Mouse (Mus musculus) embryonic facial prominence, embryonic 13.5 days (tissue): ENCODE data around the gene Gpr142. TPM values are rescaled to one million over a fixed set of nuclear protein-coding genes. Genes with fewer than 3 reads are reported as not detected.
A peak's percentile ranks its signal among the peaks of the same experiment; 100 is the strongest.

Source experiments
- ATAC-seq: fragments of 200-750 bp; cut with Nextera tagmentation; 2 replicates; pipeline ENCODE4 v1.8.0; 2017; ENCODE audit warnings: low read depth; ENCODE audit not compliant: insufficient number of reproducible peaks, insufficient read depth, low FRiP score, low TSS enrichment
- H3K27ac ChIP-seq: fragments of 300-500 bp; sonication (generic); 2 replicates; pipeline ENCODE4 v1.5.1; 2015; ENCODE audit warnings: moderate library complexity, mild to moderate bottlenecking, inconsistent platforms
- H3K27me3 ChIP-seq: fragments of 300-500 bp; sonication (generic); 2 replicates; pipeline ENCODE4 v1.6.1; 2015; ENCODE audit warnings: mild to moderate bottlenecking, inconsistent platforms
- H3K36me3 ChIP-seq: fragments of 300-500 bp; sonication (generic); 2 replicates; pipeline ENCODE4 v1.6.1; 2015; ENCODE audit warnings: mild to moderate bottlenecking, inconsistent platforms
- H3K4me1 ChIP-seq: fragments of 300-500 bp; sonication (generic); 2 replicates; pipeline ENCODE4 v1.6.1; 2015; ENCODE audit warnings: inconsistent platforms
- H3K4me2 ChIP-seq: fragments of 300-500 bp; sonication (generic); 2 replicates; pipeline ENCODE4 v1.6.1; 2015; ENCODE audit warnings: moderate library complexity, mild to moderate bottlenecking, inconsistent platforms
- H3K4me3 ChIP-seq: fragments of 300-500 bp; sonication (generic); 2 replicates; pipeline ENCODE4 v1.5.1; 2015; ENCODE audit warnings: mild to moderate bottlenecking, inconsistent platforms
- H3K9ac ChIP-seq: fragments of 300-500 bp; sonication (generic); 2 replicates; pipeline ENCODE4 v1.6.1; 2015; ENCODE audit warnings: mild to moderate bottlenecking, inconsistent platforms
- H3K9me3 ChIP-seq: fragments of 300-500 bp; sonication (generic); 2 replicates; pipeline ENCODE4 v1.6.1; 2016; ENCODE audit warnings: inconsistent platforms
- WGBS: fragments of 180-500 bp; shearing (Covaris S2); methylation state at CpG from one replicate; pipeline ENCODE4 v1.1.7; 2015; ENCODE audit warnings: mixed read lengths; 5-methylcytosine and 5-hydroxymethylcytosine counted together
- polyA plus RNA-seq: library from polyadenylated mRNA; unstranded; fragments of >200 nt; fragmentation: Nextera tagmentation; extraction: Ambion mirVana; gene quantifications from 2 replicates; pipeline ENCODE4 v1.2.1, GENCODE M21; 2015

The Gpr142 gene
- polyA plus RNA-seq, 1 experiment from 2014 or later: not detected

DNA sequence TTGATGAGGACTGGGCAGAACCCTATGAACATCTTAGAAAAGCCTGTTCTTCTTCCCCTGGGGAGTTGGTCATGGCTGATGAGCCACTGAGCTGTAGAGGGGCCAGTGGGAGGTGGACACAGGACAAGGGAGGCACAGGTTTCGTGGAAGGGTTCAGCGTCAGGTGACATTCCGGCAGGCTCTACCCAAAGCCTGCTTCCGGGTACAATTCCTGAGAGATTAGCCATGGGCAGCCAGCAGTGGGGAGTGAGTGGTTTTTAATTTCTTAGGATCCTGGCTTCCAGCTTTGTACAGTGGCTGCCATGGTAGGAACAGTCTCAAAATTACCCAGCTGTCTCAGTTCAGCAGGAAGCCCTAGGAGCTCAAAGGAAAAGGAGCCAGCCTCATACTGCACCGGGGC lies 48.3 kb downstream of the Gpr142 start:
- no peaks in the 10 kb centered on the region for H3K9me3 ChIP-seq
- no peaks in the 10 kb centered on the region for H3K36me3 ChIP-seq
- peaks cover 37% of the 10 kb centered on the region for H3K4me1 ChIP-seq
- ATAC-seq: no peak
- H3K9ac ChIP-seq: no peak overlapping the region
- no peak overlapping the region for H3K4me2 ChIP-seq
- H3K27me3 ChIP-seq: no peaks in the 10 kb centered on the region; the same call in 1 of the 2 replicates
- no peak overlapping the region for H3K4me3 ChIP-seq
- H3K27ac ChIP-seq: peak overlapping the region; percentile 39; the same call in 1 of the 2 replicates
- 57% methylated on average over 5 of the region's 5 CpGs for WGBS

DNA sequence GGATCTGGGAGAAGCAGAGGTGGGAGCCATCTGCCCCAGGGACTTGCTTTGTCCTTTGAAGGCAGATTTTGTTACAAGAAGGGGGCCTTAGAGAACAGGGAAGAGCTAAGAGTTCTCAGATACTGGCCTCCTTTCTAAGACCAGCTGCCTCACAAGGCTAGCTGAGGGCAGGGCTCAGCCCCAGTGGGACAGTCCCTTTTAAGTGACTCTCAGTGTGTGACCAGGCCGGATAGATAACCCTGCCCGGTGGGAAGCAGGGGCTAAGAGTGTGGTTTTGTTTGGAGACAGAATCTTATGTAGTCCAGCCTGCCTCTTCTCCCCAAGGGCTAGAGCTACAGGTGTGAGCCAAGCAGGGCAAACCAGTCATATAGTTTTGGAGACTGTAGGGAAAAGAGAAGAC lies 50.8 kb downstream of the Gpr142 start:
- no peak overlapping the region for H3K4me3 ChIP-seq
- ATAC-seq: no peak
- H3K27me3 ChIP-seq: no peaks in the 10 kb centered on the region; the same call in 1 of the 2 replicates
- no peaks in the 10 kb centered on the region for H3K36me3 ChIP-seq
- 0 out of 2 replicates have a peak overlapping the region, but pooled peaks have one; percentile 33 for H3K27ac ChIP-seq
- peaks cover 41% of the 10 kb centered on the region for H3K4me1 ChIP-seq
- no peak overlapping the region; the same call in 1 of the 2 replicates for H3K9ac ChIP-seq
- no peaks in the 10 kb centered on the region for H3K9me3 ChIP-seq
- WGBS: 7% methylated on average over 2 of the region's 2 CpGs
- H3K4me2 ChIP-seq: peak overlapping the region; percentile 97

DNA sequence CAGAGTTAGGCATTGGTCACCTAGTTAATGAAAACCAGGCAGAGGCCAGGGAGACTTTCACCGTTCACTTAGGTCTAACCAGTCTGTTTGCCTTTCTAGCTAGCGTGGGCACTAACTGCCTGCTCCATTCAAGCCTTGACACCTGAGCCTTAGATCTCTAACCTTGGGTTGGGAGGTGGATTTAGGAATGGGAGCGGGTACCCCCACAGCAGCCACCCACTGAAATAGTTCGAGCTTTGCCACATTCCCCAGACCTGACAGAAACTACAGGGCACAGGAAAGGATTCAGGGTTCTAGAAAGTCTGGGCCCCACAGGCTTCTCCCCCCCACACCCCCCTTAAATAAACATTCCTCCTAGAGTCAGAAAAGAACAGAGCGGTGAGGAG lies 51.3 kb downstream of the Gpr142 start:
- Histone ChIP-seq H3K27ac (0 out of 2 replicates have a peak overlapping the region, but pooled peaks have one; percentile 33), H3K27me3 (no peaks in the 10 kb centered on the region; the same call in 1 of the 2 replicates), H3K4me1 (peaks cover 44% of the 10 kb centered on the region), H3K36me3 (no peaks in the 10 kb centered on the region), H3K4me2 (peak overlapping the region; percentile 97), H3K4me3 (peak overlapping the region; percentile 75), H3K9ac (peak overlapping the region; percentile 91), H3K9me3 (no peaks in the 10 kb centered on the region)
- WGBS: 14% methylated on average over 5 of the region's 5 CpGs
- ATAC-seq: no peak

DNA sequence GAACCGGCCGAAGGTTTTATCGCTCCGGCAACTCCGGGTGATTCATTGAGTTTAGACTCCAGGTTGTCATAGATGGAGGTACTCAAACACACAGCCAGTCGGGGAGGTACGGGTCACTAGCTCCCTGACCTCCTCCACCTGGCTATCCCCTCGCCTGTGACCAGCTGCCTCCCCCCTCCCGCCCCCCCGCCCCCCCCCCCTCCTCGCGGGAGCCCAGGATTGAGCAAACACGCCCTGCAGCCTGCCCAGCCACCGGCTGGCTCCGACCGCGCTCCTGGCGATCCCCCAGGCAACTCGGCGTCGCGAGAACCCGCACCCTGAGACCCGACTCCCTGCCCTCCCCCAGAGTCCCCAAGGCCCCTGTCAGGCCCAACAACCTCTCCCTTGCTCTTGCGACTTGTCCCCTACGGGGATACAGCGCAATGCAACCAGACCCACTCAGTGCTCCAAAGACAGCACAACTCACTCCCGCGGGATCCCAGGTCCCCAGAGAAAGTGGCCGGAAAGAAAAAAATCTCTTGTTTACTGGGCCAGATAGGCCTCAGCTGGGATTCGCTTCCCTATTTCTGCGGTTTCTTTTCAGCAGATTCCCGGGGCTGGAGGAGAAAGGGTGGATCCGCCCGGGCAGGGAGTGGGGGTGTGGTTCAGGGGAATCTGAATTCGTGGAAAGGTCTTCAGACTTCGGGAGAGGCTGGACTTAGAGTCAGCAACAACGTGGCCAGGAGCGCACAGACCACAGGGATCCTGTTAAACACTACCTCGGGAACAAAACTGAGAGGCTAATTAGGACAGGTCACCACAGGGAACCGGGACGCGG lies 51.9 kb downstream of the Gpr142 start, which contains the start of gene Gprc5c:
Gene Gprc5c, plus strand, starts transcription at position 701 of the 817 bp plus-strand sequence.
- H3K9me3 ChIP-seq: no peaks in the 10 kb centered on the region
- under 1% methylated on average over 38 of the region's 43 CpGs for WGBS
- peak within 1 kb of the TSS; percentile 91 for H3K9ac ChIP-seq
- H3K4me3 ChIP-seq: peak within 1 kb of the TSS; percentile 75
- peak within 1 kb of the TSS; percentile 94 for H3K27ac ChIP-seq
- ATAC-seq: no peak
- H3K4me1 ChIP-seq: peaks cover 44% of the 10 kb centered on the region
- H3K4me2 ChIP-seq: peak within 1 kb of the TSS; percentile 97
- H3K27me3 ChIP-seq: no peaks in the 10 kb centered on the region; the same call in 1 of the 2 replicates
- H3K36me3 ChIP-seq: no peaks in the 10 kb centered on the region

DNA sequence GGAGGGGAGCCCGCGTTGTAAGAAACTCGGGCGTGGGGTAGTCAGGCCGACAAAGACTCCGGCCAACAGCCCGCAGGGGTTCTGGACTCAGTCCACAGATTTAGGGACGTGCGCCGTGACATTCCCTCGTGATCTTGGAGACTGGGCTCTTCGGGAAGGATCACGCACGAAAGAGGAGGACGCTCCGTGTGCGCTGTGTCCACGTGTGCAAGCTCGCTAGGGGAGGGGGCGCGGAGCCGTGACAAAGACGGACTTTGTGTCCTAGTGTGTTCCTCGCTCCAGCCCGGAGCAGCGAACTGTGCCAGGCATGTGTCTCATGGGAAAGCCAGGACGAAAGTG lies 52.5 kb downstream of the Gpr142 start:
- H3K9me3 ChIP-seq: no peaks in the 10 kb centered on the region
- peaks cover 44% of the 10 kb centered on the region for H3K4me1 ChIP-seq
- WGBS: 0% methylated on average over 27 of the region's 27 CpGs
- no peaks in the 10 kb centered on the region for H3K36me3 ChIP-seq
- no peaks in the 10 kb centered on the region; the same call in 1 of the 2 replicates for H3K27me3 ChIP-seq
- peak overlapping the region; percentile 94 for H3K27ac ChIP-seq
- H3K9ac ChIP-seq: peak overlapping the region; percentile 91
- peak; percentile 3; the same call in 1 of the 2 replicates for ATAC-seq
- peak overlapping the region; percentile 97 for H3K4me2 ChIP-seq
- peak overlapping the region; percentile 75 for H3K4me3 ChIP-seq

DNA sequence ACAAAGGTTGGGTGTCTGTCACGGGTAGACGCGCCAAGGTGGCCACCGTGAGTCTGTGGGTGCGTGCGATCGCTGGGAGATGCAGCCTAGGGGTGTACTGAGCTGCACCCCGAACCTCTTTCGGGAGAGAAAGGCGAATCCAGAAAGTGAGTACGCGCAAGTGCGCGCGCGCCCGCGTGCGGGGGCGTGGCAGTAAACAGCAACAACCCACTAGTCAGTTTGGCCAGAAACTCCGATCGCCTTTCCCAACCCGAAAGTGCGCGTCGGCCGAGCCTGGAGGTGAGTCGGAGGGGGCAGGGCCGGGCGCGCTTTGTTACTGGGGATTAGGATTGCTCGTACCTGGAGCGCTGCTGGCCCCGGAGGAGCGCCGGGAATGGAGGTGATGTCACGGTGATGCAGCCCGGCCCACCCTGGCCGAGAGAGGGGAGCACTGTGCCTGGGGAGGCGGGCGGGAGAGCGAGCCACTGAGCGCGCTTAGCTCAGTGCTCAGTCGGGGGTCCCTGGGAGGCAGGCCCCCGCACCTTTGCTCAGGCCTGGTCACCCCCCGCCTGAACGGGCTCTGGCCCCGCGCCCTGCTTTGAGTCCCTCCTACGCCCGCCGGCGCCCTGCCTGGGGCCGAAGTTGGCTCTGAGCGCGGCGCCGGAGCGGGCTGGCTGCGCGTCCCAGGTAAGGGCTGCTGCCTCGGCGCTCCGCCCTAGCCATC lies 53.0 kb downstream of the Gpr142 start:
- Histone ChIP-seq H3K4me3 (peak overlapping the region; percentile 75), H3K9me3 (no peaks in the 10 kb centered on the region), H3K27me3 (no peaks in the 10 kb centered on the region; the same call in 1 of the 2 replicates), H3K4me1 (peaks cover 44% of the 10 kb centered on the region), H3K36me3 (no peaks in the 10 kb centered on the region), H3K9ac (peak overlapping the region; percentile 91), H3K4me2 (peak overlapping the region; percentile 97), H3K27ac (peak overlapping the region; percentile 94)
- peak; percentile 65 for ATAC-seq
- WGBS: under 1% methylated on average over 63 of the region's 65 CpGs

DNA sequence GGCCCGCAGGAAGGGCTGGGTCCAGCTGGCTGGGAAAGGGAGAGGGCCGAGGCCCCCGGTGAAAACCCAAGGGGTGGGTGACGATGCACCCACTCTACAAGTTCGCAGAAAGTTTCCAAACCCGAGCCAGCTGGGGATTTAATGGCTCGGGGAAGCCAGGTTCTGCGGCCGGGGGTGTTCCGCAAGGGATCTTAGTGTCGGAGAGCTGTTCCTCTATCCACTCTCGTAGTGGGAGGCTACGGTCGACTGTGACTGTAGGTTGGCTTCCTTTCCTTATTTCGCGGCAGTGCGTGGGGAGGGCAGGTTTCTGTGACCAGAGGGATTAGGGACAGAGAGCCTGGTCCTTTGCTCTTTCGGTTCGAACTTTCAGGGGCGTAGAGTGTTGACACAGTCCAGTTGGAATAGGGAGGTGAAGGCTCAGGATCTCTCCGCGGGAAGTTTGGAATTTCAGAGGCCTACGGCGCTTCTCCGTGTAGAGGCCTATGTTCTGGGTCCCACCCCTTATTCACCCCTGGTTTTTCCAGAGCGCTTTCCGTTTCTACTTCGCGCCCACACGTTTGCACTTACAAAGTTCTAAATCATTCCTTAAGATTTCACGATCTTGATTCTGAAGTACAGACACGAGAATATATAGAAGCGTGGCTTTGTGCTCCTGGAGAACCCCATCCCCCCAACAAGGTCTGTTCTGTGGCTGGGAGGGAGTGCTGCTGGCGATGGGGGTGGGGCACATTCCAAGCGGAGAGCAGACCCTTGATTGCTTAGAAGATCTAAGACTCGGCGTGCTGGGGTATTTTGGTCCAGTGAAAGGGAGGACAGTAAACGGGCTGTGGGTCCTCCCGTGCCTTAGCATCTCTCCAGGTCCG lies 53.8 kb downstream of the Gpr142 start:
- H3K9ac ChIP-seq: peak overlapping the region; percentile 91
- H3K27ac ChIP-seq: peak overlapping the region; percentile 94
- peak overlapping the region; percentile 75 for H3K4me3 ChIP-seq
- under 1% methylated on average over 40 of the region's 40 CpGs for WGBS
- peaks cover 38% of the 10 kb centered on the region for H3K4me1 ChIP-seq
- H3K4me2 ChIP-seq: peak overlapping the region; percentile 97
- no peaks in the 10 kb centered on the region for H3K9me3 ChIP-seq
- ATAC-seq: no peak
- no peaks in the 10 kb centered on the region; the same call in 1 of the 2 replicates for H3K27me3 ChIP-seq
- H3K36me3 ChIP-seq: no peaks in the 10 kb centered on the region

DNA sequence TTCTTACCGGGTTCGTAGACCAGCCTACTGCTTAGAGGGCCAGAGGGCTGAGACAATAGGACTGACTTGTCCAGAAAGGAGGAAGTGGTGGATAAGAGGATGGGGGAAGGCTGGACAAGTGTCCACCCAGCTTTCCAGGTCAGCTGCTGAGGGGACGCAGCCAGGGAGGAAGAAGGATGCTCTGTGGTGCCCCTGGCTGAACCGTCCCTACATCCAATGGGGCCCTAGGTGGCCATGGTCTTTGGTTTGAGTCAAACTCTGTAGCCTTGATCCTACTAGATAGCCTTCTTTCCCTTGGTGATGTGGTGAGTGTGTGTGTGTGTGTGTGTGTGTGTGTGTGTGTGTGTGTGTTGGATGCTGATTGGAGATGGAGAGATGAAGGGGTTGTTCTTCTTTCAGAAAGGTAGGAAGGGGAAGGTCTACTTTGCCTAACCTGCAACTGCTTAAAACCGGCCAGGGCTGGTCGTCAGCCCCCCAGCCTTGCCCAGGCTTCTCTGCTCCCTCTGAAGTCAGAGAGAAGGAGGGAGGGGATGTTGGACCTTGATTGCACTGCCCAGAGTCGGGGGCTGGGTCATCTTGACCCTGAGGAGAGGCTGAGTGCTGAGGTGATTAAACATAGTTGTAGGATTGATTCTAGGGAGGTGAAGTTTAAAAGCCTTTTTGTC lies 54.6 kb downstream of the Gpr142 start:
- Histone ChIP-seq H3K4me3 (peak overlapping the region; percentile 75), H3K4me1 (peaks cover 38% of the 10 kb centered on the region), H3K27me3 (no peaks in the 10 kb centered on the region; the same call in 1 of the 2 replicates), H3K36me3 (no peaks in the 10 kb centered on the region), H3K4me2 (peak overlapping the region; percentile 97), H3K27ac (peak overlapping the region; percentile 94), H3K9me3 (no peaks in the 10 kb centered on the region), H3K9ac (peak overlapping the region; percentile 91)
- 6% methylated on average over 7 of the region's 7 CpGs for WGBS
- no peak for ATAC-seq

DNA sequence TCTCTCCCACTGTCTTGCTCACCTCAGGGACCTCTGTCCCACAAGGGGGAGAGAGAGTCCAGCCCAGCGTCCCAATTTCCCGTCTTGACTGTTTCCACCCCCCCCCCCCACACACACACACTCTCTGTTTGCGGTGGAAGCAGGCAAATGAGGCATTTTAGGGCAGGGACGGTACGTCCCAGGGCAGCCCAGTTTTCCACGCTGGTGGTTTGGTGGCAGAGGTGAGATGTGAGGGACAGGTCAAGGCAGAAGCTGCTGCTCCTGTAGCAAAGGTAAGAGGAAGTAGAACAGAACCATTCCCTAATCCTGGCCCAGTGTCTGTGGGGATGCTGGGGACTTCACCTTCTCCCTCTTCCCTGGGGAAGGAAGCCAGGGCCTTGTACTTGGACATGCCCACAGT lies 55.9 kb downstream of the Gpr142 start:
- no peaks in the 10 kb centered on the region for H3K27me3 ChIP-seq
- WGBS: 74% methylated on average over 6 of the region's 6 CpGs
- H3K9me3 ChIP-seq: no peaks in the 10 kb centered on the region
- H3K4me1 ChIP-seq: peaks cover 31% of the 10 kb centered on the region
- no peak overlapping the region for H3K27ac ChIP-seq
- H3K4me2 ChIP-seq: no peak overlapping the region
- no peak overlapping the region for H3K9ac ChIP-seq
- H3K4me3 ChIP-seq: no peak overlapping the region
- ATAC-seq: no peak
- peaks cover 7% of the 10 kb centered on the region for H3K36me3 ChIP-seq

DNA sequence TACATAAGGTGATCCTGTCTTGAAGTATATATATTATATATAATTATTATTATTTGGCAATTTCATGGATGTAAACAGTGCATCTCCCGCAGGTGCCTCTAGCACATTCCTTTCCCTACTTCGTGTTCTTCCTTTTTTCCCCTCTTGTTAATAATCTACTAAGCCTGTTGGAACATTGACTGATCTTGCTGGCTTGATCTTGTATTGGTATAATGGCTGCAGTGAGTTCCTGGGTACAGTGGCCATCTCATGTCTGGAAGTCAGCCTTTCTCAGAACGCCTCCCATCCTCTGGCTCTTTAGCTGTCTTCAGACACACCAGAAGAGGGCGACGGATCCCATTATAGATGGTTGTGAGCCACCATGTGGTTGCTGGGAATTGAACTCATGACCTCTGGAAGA lies 57.4 kb downstream of the Gpr142 start:
- no peak overlapping the region for H3K4me3 ChIP-seq
- peaks cover 18% of the 10 kb centered on the region for H3K4me1 ChIP-seq
- no peak overlapping the region for H3K27ac ChIP-seq
- H3K36me3 ChIP-seq: peaks cover 7% of the 10 kb centered on the region
- H3K4me2 ChIP-seq: no peak overlapping the region
- no peaks in the 10 kb centered on the region for H3K27me3 ChIP-seq
- ATAC-seq: no peak
- H3K9me3 ChIP-seq: no peaks in the 10 kb centered on the region
- WGBS: 88% methylated on average over 5 of the region's 5 CpGs
- H3K9ac ChIP-seq: no peak overlapping the region
